Mouse (Mus musculus): ENCODE results near the gene Fry. TPM values are rescaled to one million over a fixed set of nuclear protein-coding genes. Genes with fewer than 3 reads are reported as not detected.

Fry gene
- polyA plus RNA-seq, 1 experiment from 2014 or later: 3.2 TPM

DNA sequence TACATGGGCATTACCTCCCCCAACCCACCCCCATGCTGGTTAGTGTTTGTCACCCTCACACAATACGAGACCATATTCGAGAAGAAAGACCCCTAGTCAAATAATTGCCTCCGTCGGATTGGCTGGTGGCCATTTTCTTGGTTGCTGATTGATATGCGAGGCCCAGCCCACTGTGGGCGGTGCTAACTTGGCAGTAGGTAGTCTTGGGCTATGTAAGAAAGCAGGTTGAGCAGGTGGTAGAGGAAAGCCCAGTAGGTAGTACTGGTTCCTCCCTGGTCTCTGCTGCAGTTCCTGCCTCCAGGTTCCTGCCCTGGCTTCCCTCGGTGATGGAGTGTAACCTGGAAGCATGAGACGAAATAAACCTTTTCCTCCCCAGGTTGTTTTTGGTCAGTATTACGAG is 153.7 kb downstream of the Fry start:
- DNase-seq: no peak
- Histone ChIP-seq H3K4me2 (ENCODE audit: low read depth, low read length) (no peak overlapping the region), H3K9me3 (ENCODE audit: low read length) (no peaks in the 10 kb centered on the region), H3K4me3 (ENCODE audit: low read depth, low read length) (no peak overlapping the region), H3K36me3 (replicated peaks; ENCODE audit: insufficient read depth, low read length) (no peaks in the 10 kb centered on the region), H3K27me3 (ENCODE audit: insufficient read depth, low read length) (no peaks in the 10 kb centered on the region), H3K27ac (ENCODE audit: low read depth) (no peak overlapping the region), H3K9ac (replicated peaks) (no peak overlapping the region), H3K4me1 (ENCODE audit: insufficient read depth) (peaks cover 5% of the 10 kb centered on the region; the same call in 1 of the 2 replicates)
- WGBS (ENCODE audit: insufficient replicate concordance): 90% methylated on average over 9 of the region's 9 CpGs
- TF ChIP-seq CTCF (IDR thresholded peaks at IDR 0.05; ENCODE audit: low read depth) (no peak), EP300 (IDR thresholded peaks at IDR 0.05; ENCODE audit: low read depth) (no peak)
- no peak for ATAC-seq

DNA sequence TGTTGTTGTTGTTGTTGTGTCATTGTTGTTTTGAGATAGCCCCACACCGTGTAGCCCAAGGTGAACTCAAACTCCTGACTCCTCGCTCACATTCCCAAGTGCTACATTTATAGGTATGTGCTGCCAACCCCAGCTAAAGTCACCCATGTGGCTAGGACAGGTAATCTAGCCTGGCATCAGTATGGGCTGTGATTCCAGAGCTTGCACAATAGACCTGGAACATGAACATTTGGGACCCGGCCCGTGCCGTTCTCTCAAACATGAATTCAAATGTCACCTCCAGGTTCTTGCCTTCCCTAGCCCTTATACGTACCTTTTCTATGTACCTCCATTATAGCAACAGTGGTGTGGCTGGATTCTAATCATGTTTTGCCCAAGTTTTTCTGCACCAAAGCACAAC is 156.9 kb downstream of the Fry start:
- TF ChIP-seq EP300 (IDR thresholded peaks at IDR 0.05; ENCODE audit: low read depth) (no peak), CTCF (IDR thresholded peaks at IDR 0.05; ENCODE audit: low read depth) (no peak)
- Histone ChIP-seq H3K4me2 (ENCODE audit: low read depth, low read length) (no peak overlapping the region), H3K4me1 (ENCODE audit: insufficient read depth) (peaks cover 5% of the 10 kb centered on the region; the same call in 1 of the 2 replicates), H3K9ac (replicated peaks) (no peak overlapping the region), H3K9me3 (ENCODE audit: low read length) (no peaks in the 10 kb centered on the region), H3K36me3 (replicated peaks; ENCODE audit: insufficient read depth, low read length) (no peaks in the 10 kb centered on the region), H3K27me3 (ENCODE audit: insufficient read depth, low read length) (no peaks in the 10 kb centered on the region), H3K27ac (ENCODE audit: low read depth) (no peak overlapping the region), H3K4me3 (ENCODE audit: low read depth, low read length) (no peak overlapping the region)
- 87% methylated on average over 6 of the region's 6 CpGs for WGBS (ENCODE audit: insufficient replicate concordance)
- ATAC-seq (no peak), DNase-seq (no peak)

DNA sequence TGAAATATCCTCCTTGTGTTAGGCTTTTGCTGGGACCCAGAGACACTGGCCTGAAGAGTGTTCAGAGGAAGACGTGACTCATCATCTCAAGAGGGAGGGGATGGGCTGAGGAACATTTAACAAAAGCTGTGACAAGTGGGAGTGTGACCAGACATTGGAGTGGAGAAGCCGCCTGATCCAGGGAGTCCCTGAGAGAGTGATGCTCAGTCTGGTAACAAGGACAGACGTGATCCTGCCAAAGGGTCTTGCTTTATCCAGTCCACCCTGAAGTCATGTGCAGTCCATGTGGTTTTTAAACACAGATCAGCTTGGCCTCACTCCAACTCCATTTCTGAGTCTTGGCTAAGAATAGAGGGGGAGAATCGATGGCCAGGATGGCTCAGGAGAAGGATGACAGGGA is 158.2 kb downstream of the Fry start:
- Histone ChIP-seq H3K27me3 (ENCODE audit: insufficient read depth, low read length) (no peaks in the 10 kb centered on the region), H3K9me3 (ENCODE audit: low read length) (no peaks in the 10 kb centered on the region), H3K4me3 (ENCODE audit: low read depth, low read length) (no peak overlapping the region), H3K36me3 (replicated peaks; ENCODE audit: insufficient read depth, low read length) (no peaks in the 10 kb centered on the region), H3K27ac (ENCODE audit: low read depth) (no peak overlapping the region), H3K4me2 (ENCODE audit: low read depth, low read length) (no peak overlapping the region), H3K9ac (replicated peaks) (no peak overlapping the region), H3K4me1 (ENCODE audit: insufficient read depth) (no peaks in the 10 kb centered on the region)
- 68% methylated on average over 4 of the region's 4 CpGs for WGBS (ENCODE audit: insufficient replicate concordance)
- DNase-seq: no peak
- ATAC-seq: no peak
- TF ChIP-seq EP300 (IDR thresholded peaks at IDR 0.05; ENCODE audit: low read depth): no peak
- no peak for TF ChIP-seq CTCF (IDR thresholded peaks at IDR 0.05; ENCODE audit: low read depth)

DNA sequence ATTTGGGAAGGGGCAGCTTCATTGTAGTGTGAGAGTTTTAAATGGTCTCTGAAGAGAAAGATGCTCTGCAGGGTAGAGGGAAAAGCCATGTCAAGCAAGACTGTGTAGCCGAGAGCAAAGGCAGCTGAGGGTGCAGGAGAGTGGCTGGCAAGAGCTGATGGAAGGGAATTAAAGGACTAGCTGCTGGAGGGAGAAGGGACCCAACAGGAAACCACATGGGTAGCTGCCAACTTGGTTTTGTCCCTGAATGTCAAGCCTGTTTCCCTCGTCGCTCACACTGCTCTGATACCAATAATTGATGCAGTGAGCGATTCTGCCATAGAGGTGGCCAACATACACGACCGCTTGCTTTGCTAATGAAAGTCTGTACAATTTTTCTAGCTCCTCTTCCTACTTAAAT is 160.9 kb downstream of the Fry start:
- no peak for ATAC-seq
- no peak for TF ChIP-seq EP300 (IDR thresholded peaks at IDR 0.05; ENCODE audit: low read depth)
- no peak for TF ChIP-seq CTCF (IDR thresholded peaks at IDR 0.05; ENCODE audit: low read depth)
- DNase-seq: no peak
- H3K9ac ChIP-seq (replicated peaks): no peak overlapping the region
- H3K4me2 ChIP-seq (ENCODE audit: low read depth, low read length): no peak overlapping the region
- 66% methylated on average over 6 of the region's 6 CpGs for WGBS (ENCODE audit: insufficient replicate concordance)
- no peak overlapping the region for H3K27ac ChIP-seq (ENCODE audit: low read depth)
- H3K4me1 ChIP-seq (ENCODE audit: insufficient read depth): no peaks in the 10 kb centered on the region
- H3K9me3 ChIP-seq (ENCODE audit: low read length): no peaks in the 10 kb centered on the region
- H3K36me3 ChIP-seq (replicated peaks; ENCODE audit: insufficient read depth, low read length): no peaks in the 10 kb centered on the region
- H3K4me3 ChIP-seq (ENCODE audit: low read depth, low read length): no peak overlapping the region
- no peaks in the 10 kb centered on the region for H3K27me3 ChIP-seq (ENCODE audit: insufficient read depth, low read length)

DNA sequence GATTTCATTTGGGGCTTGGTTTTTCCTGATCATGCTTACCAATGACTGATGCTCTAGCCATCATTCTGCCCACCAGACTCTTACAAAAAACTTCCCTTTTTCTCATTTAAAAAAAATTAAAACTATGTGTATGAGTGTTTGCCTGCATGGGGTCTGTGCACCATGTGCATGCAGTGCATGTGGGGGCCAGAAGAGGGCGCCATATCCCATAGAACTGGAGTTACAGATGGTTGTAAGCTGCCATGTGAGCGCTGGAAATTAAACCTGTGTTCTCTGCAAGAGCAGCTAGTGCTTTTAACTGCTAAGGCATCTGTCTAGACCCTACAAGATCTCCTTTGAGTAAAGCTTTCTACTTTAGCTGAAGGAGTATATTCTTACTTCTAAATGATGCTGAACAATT is 162.6 kb downstream of the Fry start:
- H3K27ac ChIP-seq (ENCODE audit: low read depth): no peak overlapping the region
- H3K36me3 ChIP-seq (replicated peaks; ENCODE audit: insufficient read depth, low read length): no peaks in the 10 kb centered on the region
- H3K9me3 ChIP-seq (ENCODE audit: low read length): no peaks in the 10 kb centered on the region
- H3K9ac ChIP-seq (replicated peaks): no peak overlapping the region
- H3K4me2 ChIP-seq (ENCODE audit: low read depth, low read length): no peak overlapping the region
- 79% methylated on average over 2 of the region's 2 CpGs for WGBS (ENCODE audit: insufficient replicate concordance)
- TF ChIP-seq CTCF (IDR thresholded peaks at IDR 0.05; ENCODE audit: low read depth): peak; percentile 44
- TF ChIP-seq EP300 (IDR thresholded peaks at IDR 0.05; ENCODE audit: low read depth): no peak
- H3K27me3 ChIP-seq (ENCODE audit: insufficient read depth, low read length): no peaks in the 10 kb centered on the region
- H3K4me3 ChIP-seq (ENCODE audit: low read depth, low read length): no peak overlapping the region
- 0 out of 2 replicates have a peak, but pooled peaks cover 3% of the 10 kb centered on the region for H3K4me1 ChIP-seq (ENCODE audit: insufficient read depth)
- DNase-seq (no peak), ATAC-seq (no peak)

DNA sequence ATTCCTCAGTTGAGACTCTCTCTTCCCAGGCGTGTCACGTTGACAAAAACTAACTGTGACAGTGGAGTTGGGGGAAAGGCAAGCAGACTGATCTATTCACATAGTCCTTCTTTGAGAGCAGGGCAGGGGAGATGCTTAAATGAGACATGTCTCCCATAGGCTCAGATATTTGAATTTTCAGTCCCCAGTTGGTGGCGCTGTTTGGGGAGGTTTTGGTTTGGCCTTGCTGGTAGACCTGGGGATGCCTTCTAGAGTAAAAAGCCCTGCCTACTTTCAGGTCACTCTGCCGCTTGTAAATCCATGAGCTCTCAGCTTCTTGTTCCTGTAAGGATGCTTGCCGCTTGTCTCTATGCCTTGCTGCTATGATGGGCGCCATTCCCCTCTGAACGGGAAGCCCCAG is 163.6 kb downstream of the Fry start:
- Histone ChIP-seq H3K9ac (replicated peaks) (no peak overlapping the region), H3K4me1 (ENCODE audit: insufficient read depth) (0 out of 2 replicates have a peak, but pooled peaks cover 4% of the 10 kb centered on the region), H3K27ac (ENCODE audit: low read depth) (no peak overlapping the region), H3K36me3 (replicated peaks; ENCODE audit: insufficient read depth, low read length) (no peaks in the 10 kb centered on the region), H3K9me3 (ENCODE audit: low read length) (no peaks in the 10 kb centered on the region), H3K27me3 (ENCODE audit: insufficient read depth, low read length) (no peaks in the 10 kb centered on the region), H3K4me3 (ENCODE audit: low read depth, low read length) (no peak overlapping the region), H3K4me2 (ENCODE audit: low read depth, low read length) (no peak overlapping the region)
- DNase-seq: no peak
- 71% methylated on average over 7 of the region's 7 CpGs for WGBS (ENCODE audit: insufficient replicate concordance)
- TF ChIP-seq EP300 (IDR thresholded peaks at IDR 0.05; ENCODE audit: low read depth): no peak
- no peak for TF ChIP-seq CTCF (IDR thresholded peaks at IDR 0.05; ENCODE audit: low read depth)
- ATAC-seq: no peak

DNA sequence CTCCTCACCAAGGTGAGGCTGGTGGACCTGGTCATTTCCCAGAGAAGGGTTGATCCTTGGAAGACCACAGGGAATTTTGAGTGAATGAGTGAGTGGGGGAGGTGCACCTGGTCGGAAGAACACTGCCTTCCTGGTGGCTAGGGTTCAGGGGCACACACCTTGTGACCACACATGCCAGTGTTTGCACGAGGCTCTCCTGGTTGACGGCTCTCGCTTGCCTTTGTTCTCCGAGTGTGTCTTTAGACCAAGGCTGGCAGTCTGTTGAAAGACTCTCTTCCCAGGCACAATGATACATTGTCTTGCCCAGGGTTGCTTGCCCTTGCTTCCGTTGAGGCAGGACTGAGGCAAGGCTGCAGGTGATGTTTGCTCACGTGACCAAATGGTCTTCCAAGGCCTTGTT is 169.5 kb downstream of the Fry start:
- no peaks in the 10 kb centered on the region for H3K9me3 ChIP-seq (ENCODE audit: low read length)
- H3K9ac ChIP-seq (replicated peaks): no peak overlapping the region
- no peaks in the 10 kb centered on the region for H3K27me3 ChIP-seq (ENCODE audit: insufficient read depth, low read length)
- no peak overlapping the region for H3K4me2 ChIP-seq (ENCODE audit: low read depth, low read length)
- peaks cover 4% of the 10 kb centered on the region; the same call in 1 of the 2 replicates for H3K4me1 ChIP-seq (ENCODE audit: insufficient read depth)
- 74% methylated on average over 7 of the region's 7 CpGs for WGBS (ENCODE audit: insufficient replicate concordance)
- ATAC-seq (no peak), DNase-seq (no peak)
- H3K4me3 ChIP-seq (ENCODE audit: low read depth, low read length): no peak overlapping the region
- H3K27ac ChIP-seq (ENCODE audit: low read depth): no peak overlapping the region
- TF ChIP-seq EP300 (IDR thresholded peaks at IDR 0.05; ENCODE audit: low read depth) (no peak), CTCF (IDR thresholded peaks at IDR 0.05; ENCODE audit: low read depth) (no peak)
- no peaks in the 10 kb centered on the region for H3K36me3 ChIP-seq (replicated peaks; ENCODE audit: insufficient read depth, low read length)
